In the genomic region with DNA sequence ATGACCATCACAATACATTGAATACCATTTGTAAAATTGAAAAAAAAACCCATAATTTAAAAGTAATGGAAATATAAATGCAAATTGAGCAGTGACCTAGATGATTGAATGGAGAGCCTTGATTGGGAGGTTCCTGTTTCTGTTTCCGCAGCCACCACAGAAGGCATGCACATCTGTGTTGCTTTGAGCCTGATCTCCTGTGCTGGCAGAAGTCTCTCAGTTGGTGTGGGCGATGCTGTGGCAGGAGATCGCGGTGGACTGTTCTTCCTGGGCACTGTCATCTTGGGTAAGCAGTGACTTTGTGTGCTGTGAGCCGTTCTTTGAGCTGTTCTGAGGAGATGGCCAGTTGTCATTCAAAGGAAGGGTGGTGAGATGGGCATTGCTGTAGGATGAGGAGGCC, we compare ENCODE assay signal across 12 mouse cellular contexts. TPM values are rescaled to one million over a fixed set of nuclear protein-coding genes. Genes with fewer than 3 reads are reported as not detected.
DNase-seq lines count a peak whose midpoint lies in the region; ATAC-seq and TF ChIP-seq lines count a peak whose summit lies in the region.
"Had no signal": no experiment of that assay in that cellular context is flagged by ENCODE, and none has a peak within 500 bp of the region (broad histone marks: within the 10 kb centered on the region; RNA-seq: fewer than 3 reads in every experiment).

A gene (plus strand): TSS at position 173 of the 400 bp plus-strand sequence.

- intact Hi-C loops in gastrocnemius, postnatal 36 days (cut with DNase I), result no loop called here

- no peaks in the 10 kb centered on the region for H3K36me3 ChIP-seq in intestine, embryonic 15.5 days
- H3K36me3 ChIP-seq in spleen, adult 2 months (ENCODE audit: control insufficient read depth, insufficient read depth, low read length), result no peaks in the 10 kb centered on the region
- H3K36me3 ChIP-seq: heart, embryonic 13.5 days; midbrain, embryonic 15.5 days had no signal

- DNase-seq in right cerebral cortex, adult 18-20 months, result peak; percentile 4
- DNase-seq in right cerebral cortex, postnatal 25 days, result no peak
- peak; percentile 51 to 73 for DNase-seq in spleen, adult 2 months (ENCODE audit: low read depth in 1 of 2, low spot score in 2 of 2)
- DNase-seq in cerebellum, postnatal 36 days, result no peak
- no peak for DNase-seq in gastrocnemius, postnatal 36 days
- DNase-seq in kidney, adult 11 months, result no peak
- no peak for DNase-seq in urinary bladder, postnatal 4 days (ENCODE audit: low spot score in 2 of 2)
- DNase-seq: kidney, adult 2 months; left cerebral cortex, postnatal 4 days had no signal

- H3K9me3 ChIP-seq in intestine, embryonic 15.5 days, result no peaks in the 10 kb centered on the region
- H3K9me3 ChIP-seq: heart, embryonic 13.5 days; midbrain, embryonic 15.5 days had no signal

- no peak for TF ChIP-seq CTCF in spleen, adult 2 months (IDR thresholded peaks at IDR 0.05; ENCODE audit: extremely low read depth, insufficient read depth, insufficient read length, insufficient replicate concordance)

- 85% methylated on average over 5 of the region's 5 CpGs for WGBS in intestine, embryonic 15.5 days
- 9% methylated on average over 5 of the region's 5 CpGs for WGBS in spleen, adult 2 months

- no peaks in the 10 kb centered on the region for H3K27me3 ChIP-seq in intestine, embryonic 15.5 days (replicated peaks)
- H3K27me3 ChIP-seq in spleen, adult 2 months (ENCODE audit: control insufficient read depth, insufficient read depth, low read length), result no peaks in the 10 kb centered on the region
- H3K27me3 ChIP-seq: midbrain, embryonic 15.5 days had no signal

- no peak within 1 kb of the TSS for H3K27ac ChIP-seq in intestine, embryonic 15.5 days
- H3K27ac ChIP-seq in spleen, adult 2 months (ENCODE audit: insufficient read depth, low read length), result peak within 1 kb of the TSS; percentile 78
- H3K27ac ChIP-seq: heart, embryonic 13.5 days; midbrain, embryonic 15.5 days had no signal

- H3K4me1 ChIP-seq in intestine, embryonic 15.5 days (replicated peaks), result no peaks in the 10 kb centered on the region
- H3K4me1 ChIP-seq in spleen, adult 2 months (ENCODE audit: control insufficient read depth, insufficient read depth, insufficient read length), result peaks cover 22% of the 10 kb centered on the region
- H3K4me1 ChIP-seq: heart, embryonic 13.5 days; midbrain, embryonic 15.5 days had no signal

- no peak for ATAC-seq in intestine, embryonic 15.5 days
- ATAC-seq: midbrain, embryonic 15.5 days had no signal

- TF ChIP-seq POLR2A in spleen, adult 2 months (IDR thresholded peaks at IDR 0.05; ENCODE audit: low read depth, low read length), result peak; percentile 77

- H3K4me3 ChIP-seq in intestine, embryonic 15.5 days (replicated peaks), result no peak within 1 kb of the TSS
- H3K4me3 ChIP-seq in spleen, adult 2 months (ENCODE audit: extremely low read depth, insufficient read depth, insufficient read length), result peak within 1 kb of the TSS; percentile 56
- H3K4me3 ChIP-seq: heart, embryonic 13.5 days; midbrain, embryonic 15.5 days had no signal

- no peak within 1 kb of the TSS for H3K9ac ChIP-seq in intestine, embryonic 15.5 days
- H3K9ac ChIP-seq: heart, embryonic 13.5 days; midbrain, embryonic 15.5 days had no signal

- no peak within 1 kb of the TSS for H3K4me2 ChIP-seq in intestine, embryonic 15.5 days (replicated peaks)
- H3K4me2 ChIP-seq: heart, embryonic 13.5 days; midbrain, embryonic 15.5 days had no signal

RNA-seq across cellular contexts. Expression of the gene that starts here (rescaled TPM):
- polyA plus RNA-seq in intestine, embryonic 15.5 days (2015; fragmentation: Nextera tagmentation; extraction: Ambion mirVana), result 74.9 and 80.6 TPM in 2 replicates
- 2.4 and 2.8 TPM in 2 replicates for polyA plus RNA-seq in spleen, adult 2 months (2012; rRNA removed)
- under 1 TPM; 0.13 to 0.44 TPM for total RNA-seq in gastrocnemius, postnatal 36 days (2021)

Comparison
In these comparisons a context has a peak if more than half of its experiments do, and no peak if none do; other contexts are left out.
1. RNA of the gene that starts here (polyA plus RNA-seq): 74.9 to 80.6 TPM in intestine, embryonic 15.5 days; 2.4 to 2.8 TPM in spleen, adult 2 months; every median in the first group is over 10 times any median in the second.
2. DNase-seq: peak in right cerebral cortex, adult 18-20 months (single experiment) and spleen, adult 2 months (2 of 2); none in right cerebral cortex, postnatal 25 days (single experiment), cerebellum, postnatal 36 days (0 of 2), gastrocnemius, postnatal 36 days (0 of 2), kidney, adult 11 months (single experiment) and urinary bladder, postnatal 4 days (0 of 2).